Mouse (Mus musculus) spleen, adult 2 months (tissue): Measurements from ENCODE around the gene Trmt11. TPM values are rescaled to one million over a fixed set of nuclear protein-coding genes. Genes with fewer than 3 reads are reported as not detected.

Experiments
- DNase-seq, 2 experiments: peaks; one replicate each; pipeline versions ENCODE4 v3.0.0 to v3.0.0-alpha.2; 2012 to 2021; ENCODE audit warnings: low spot score in 2 of 2, low read depth in 1 of 2
- H3K27ac ChIP-seq: fragments of 200-500 bp; 2 replicates; pipeline ENCODE4 v1.5.1; 2012; ENCODE audit warnings: low read length, inconsistent platforms; ENCODE audit not compliant: insufficient read depth
- H3K27me3 ChIP-seq: fragments of 200-500 bp; 2 replicates; pipeline ENCODE4 v1.6.1; 2012; ENCODE audit warnings: mild to moderate bottlenecking, moderate library complexity, low read length, inconsistent platforms; ENCODE audit not compliant: control insufficient read depth, insufficient read depth
- H3K36me3 ChIP-seq: fragments of 200-500 bp; 2 replicates; pipeline ENCODE4 v1.6.1; 2012; ENCODE audit warnings: mild to moderate bottlenecking, low read length, inconsistent platforms; ENCODE audit not compliant: control insufficient read depth, insufficient read depth
- H3K4me1 ChIP-seq: fragments of 200-500 bp; 2 replicates; pipeline ENCODE4 v1.6.1; 2011; ENCODE audit warnings: inconsistent platforms; ENCODE audit not compliant: control insufficient read depth, insufficient read depth, insufficient read length
- H3K4me3 ChIP-seq: fragments of 200-500 bp; 2 replicates; pipeline ENCODE4 v1.5.1; 2011; ENCODE audit warnings: mild to moderate bottlenecking, inconsistent platforms; ENCODE audit not compliant: insufficient read depth, insufficient read length; ENCODE audit errors: extremely low read depth
- CTCF ChIP-seq: fragments of 200-500 bp; IDR thresholded peaks from 2 replicates; pipeline ENCODE4 v1.5.1; 2011; ENCODE audit warnings: mild to moderate bottlenecking, inconsistent platforms; ENCODE audit not compliant: insufficient read depth, insufficient read length, insufficient replicate concordance; ENCODE audit errors: extremely low read depth
- POLR2A ChIP-seq: fragments of 200-500 bp; IDR thresholded peaks from 2 replicates; pipeline ENCODE4 v1.6.1; 2011; ENCODE audit warnings: low read depth, low read length, inconsistent platforms
- WGBS: fragments of 180-500 bp; shearing (Covaris S2); methylation state at CpG from one replicate; pipeline ENCODE4 v1.1.7; 2018; 5-methylcytosine and 5-hydroxymethylcytosine counted together
- polyA plus RNA-seq: library from polyadenylated mRNA; depleted of rRNA; stranded (reverse); fragments of >200 nt; gene quantifications from 2 replicates; pipeline ENCODE4 v1.2.3, GENCODE M21; 2012

The Trmt11 gene
- polyA plus RNA-seq, 1 experiment, result 0.76 TPM

GRCm38 (mm10) chr10:30627548-30627947, 27.0 kb upstream of the Trmt11 start:
- Histone ChIP-seq H3K4me1 (no peaks in the 10 kb centered on the region; the same call in 1 of the 2 replicates), H3K36me3 (no peaks in the 10 kb centered on the region), H3K4me3 (no peak overlapping the region), H3K27ac (no peak overlapping the region), H3K27me3 (no peaks in the 10 kb centered on the region)
- no peak for DNase-seq
- 3% methylated on average over 1 of the region's 1 CpGs for WGBS
- no peak for TF ChIP-seq POLR2A
- TF ChIP-seq CTCF, result no peak

- no peaks in the 10 kb centered on the region for H3K27me3 ChIP-seq
- no peak for TF ChIP-seq CTCF
- TF ChIP-seq POLR2A, result no peak
- no peak for DNase-seq
- H3K27ac ChIP-seq, result no peak overlapping the region
- 87% methylated on average over 5 of the region's 5 CpGs for WGBS
- no peaks in the 10 kb centered on the region for H3K36me3 ChIP-seq
- H3K4me1 ChIP-seq, result no peaks in the 10 kb centered on the region; the same call in 1 of the 2 replicates
- no peak overlapping the region for H3K4me3 ChIP-seq
Measured at GRCm38 (mm10) chr10:30624161-30625019, 23.8 kb upstream of the Trmt11 start.

GRCm38 (mm10) chr10:30622928-30623327, 22.4 kb upstream of the Trmt11 start:
- Histone ChIP-seq H3K27me3 (no peaks in the 10 kb centered on the region), H3K36me3 (no peaks in the 10 kb centered on the region), H3K4me3 (no peak overlapping the region), H3K27ac (no peak overlapping the region), H3K4me1 (no peaks in the 10 kb centered on the region; the same call in 1 of the 2 replicates)
- DNase-seq, result no peak
- no peak for TF ChIP-seq POLR2A
- TF ChIP-seq CTCF, result no peak

GRCm38 (mm10) chr10:30618918-30619210, 18.3 kb upstream of the Trmt11 start:
- 60% methylated on average over 3 of the region's 3 CpGs for WGBS

GRCm38 (mm10) chr10:30618091-30618917, 17.8 kb upstream of the Trmt11 start:
- H3K36me3 ChIP-seq, result 0 out of 2 replicates have a peak, but pooled peaks cover 1% of the 10 kb centered on the region
- peak; percentile 36 for TF ChIP-seq POLR2A
- 0 out of 2 replicates have a peak, but pooled peaks have one; percentile 0 for TF ChIP-seq CTCF
- H3K4me3 ChIP-seq, result peak overlapping the region; percentile 99
- 1% methylated on average over 49 of the region's 49 CpGs for WGBS
- peaks cover 3% of the 10 kb centered on the region for H3K4me1 ChIP-seq
- DNase-seq, result peak; percentile 98
- H3K27ac ChIP-seq, result peak overlapping the region; percentile 100
- H3K27me3 ChIP-seq, result no peaks in the 10 kb centered on the region

More at GRCm38 (mm10) chr10:30618918-30619210, 18.3 kb upstream of the Trmt11 start:
- Histone ChIP-seq H3K36me3 (no peaks in the 10 kb centered on the region), H3K4me3 (no peak overlapping the region; the same call in 1 of the 2 replicates), H3K27ac (no peak overlapping the region), H3K4me1 (peaks cover 3% of the 10 kb centered on the region), H3K27me3 (no peaks in the 10 kb centered on the region)
- TF ChIP-seq POLR2A (no peak), CTCF (no peak)
- no peak for DNase-seq

DNA sequence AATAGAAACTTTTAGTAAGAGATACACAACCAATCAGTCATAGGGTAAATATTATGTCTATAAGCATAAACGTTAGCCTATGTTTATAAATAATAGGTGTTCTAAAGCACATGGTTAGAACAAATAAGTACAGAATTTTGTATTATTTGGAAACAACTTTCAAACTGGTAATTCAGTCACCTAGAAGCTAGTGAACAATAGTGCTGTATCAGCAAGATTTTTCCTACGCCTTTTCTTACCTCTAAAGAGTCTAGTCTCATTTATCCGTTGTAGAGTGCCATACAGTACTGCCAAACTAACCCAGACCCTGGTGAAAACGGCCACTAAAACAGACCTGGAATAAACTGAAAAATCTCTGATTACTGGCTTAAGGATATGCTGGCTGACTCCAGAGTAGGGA, 12.5 kb upstream of the Trmt11 start:
- Histone ChIP-seq H3K4me1 (peaks cover 3% of the 10 kb centered on the region), H3K27me3 (no peaks in the 10 kb centered on the region), H3K27ac (no peak overlapping the region), H3K4me3 (no peak overlapping the region), H3K36me3 (peaks cover 9% of the 10 kb centered on the region)
- 87% methylated on average over 4 of the region's 4 CpGs for WGBS
- TF ChIP-seq CTCF (no peak), POLR2A (no peak)
- no peak for DNase-seq
